Mouse (Mus musculus) cerebellum, adult 2 months (tissue): ENCODE measurements around the gene Stab1.

Experiments
- CTCF ChIP-seq: fragments of 200-500 bp; IDR thresholded peaks from 2 replicates; pipeline ENCODE4 v1.5.1; 2011; ENCODE audit warnings: low read depth, mild to moderate bottlenecking, control low read depth, low read length, moderate library complexity, borderline replicate concordance; ENCODE audit not compliant: insufficient read depth
- POLR2A ChIP-seq: fragments of 200-500 bp; IDR thresholded peaks from 2 replicates; pipeline ENCODE4 v1.6.1; 2011; ENCODE audit warnings: low read length, control low read depth, borderline replicate concordance; ENCODE audit not compliant: insufficient read depth

DNA sequence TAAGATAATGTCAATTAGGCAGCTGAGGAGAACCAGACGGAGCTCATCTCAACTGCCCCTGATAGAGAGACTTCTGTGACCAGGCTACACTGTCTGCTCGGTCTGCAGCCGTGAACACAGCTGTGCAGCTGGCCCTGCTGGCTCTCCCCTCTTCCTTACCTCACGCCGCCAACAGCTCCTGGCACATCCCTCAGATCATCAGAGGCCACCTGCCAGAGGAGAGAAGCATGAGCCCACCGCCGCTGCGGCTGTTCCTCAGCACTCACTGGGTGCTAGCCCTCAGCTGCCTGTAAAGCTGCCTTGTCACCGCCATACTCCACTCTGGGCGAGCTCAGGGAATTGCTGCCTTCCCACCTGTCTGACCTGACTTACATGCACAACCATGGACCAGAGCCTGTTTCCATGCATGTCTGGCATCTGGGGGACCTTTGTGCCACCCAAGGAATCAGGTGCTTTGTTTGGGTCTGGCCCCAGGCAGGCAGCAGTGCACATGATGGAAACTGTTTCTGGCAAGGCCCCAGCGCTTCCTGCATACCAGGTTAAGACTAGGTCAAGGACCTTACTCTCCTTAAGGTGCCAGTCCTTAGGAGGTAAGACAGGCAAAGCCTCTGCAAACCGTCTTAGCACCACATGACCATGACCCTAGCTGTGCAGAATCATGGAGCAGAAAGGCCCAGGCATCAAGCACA, 11.4 kb upstream of the Stab1 start:
- no peak for TF ChIP-seq CTCF
- no peak for TF ChIP-seq POLR2A
